Mouse (Mus musculus): ENCODE results near the gene Sdhc. TPM values are rescaled to one million over a fixed set of nuclear protein-coding genes. Genes with fewer than 3 reads are reported as not detected.

Sdhc gene
- polyA plus RNA-seq, 1 experiment, result 72.1 TPM

- Histone ChIP-seq H3K4me1 (ENCODE audit: control insufficient read depth, insufficient read depth, low read length) (no peaks in the 10 kb centered on the region), H3K27ac (ENCODE audit: control insufficient read depth, insufficient read depth, low read depth, low read length, poor library complexity) (no peak overlapping the region), H3K4me3 (replicated peaks; ENCODE audit: control insufficient read depth, low read depth, low read length) (no peak overlapping the region)
- TF ChIP-seq POLR2A (IDR thresholded peaks at IDR 0.05; ENCODE audit: borderline replicate concordance, control insufficient read depth, low read depth, low read length) (no peak), CTCF (IDR thresholded peaks at IDR 0.05; ENCODE audit: control insufficient read depth, insufficient read depth, low read length) (no peak)
- WGBS, result 87% methylated on average over 7 of the region's 7 CpGs
Observed at GRCm38 (mm10) chr1:171129251-171129650, 21.2 kb downstream of the Sdhc start.

GRCm38 (mm10) chr1:171124398-171124797 is 26.0 kb downstream of the Sdhc start:
- no peak overlapping the region for H3K27ac ChIP-seq (ENCODE audit: control insufficient read depth, insufficient read depth, low read depth, low read length, poor library complexity)
- H3K4me3 ChIP-seq (replicated peaks; ENCODE audit: control insufficient read depth, low read depth, low read length), result no peak overlapping the region
- no peaks in the 10 kb centered on the region; the same call in 1 of the 2 replicates for H3K4me1 ChIP-seq (ENCODE audit: control insufficient read depth, insufficient read depth, low read length)
- WGBS, result 63% methylated on average over 5 of the region's 5 CpGs
- no peak for TF ChIP-seq POLR2A (IDR thresholded peaks at IDR 0.05; ENCODE audit: borderline replicate concordance, control insufficient read depth, low read depth, low read length)
- no peak for TF ChIP-seq CTCF (IDR thresholded peaks at IDR 0.05; ENCODE audit: control insufficient read depth, insufficient read depth, low read length)

GRCm38 (mm10) chr1:171122932-171123331 is 27.5 kb downstream of the Sdhc start:
- H3K4me3 ChIP-seq (replicated peaks; ENCODE audit: control insufficient read depth, low read depth, low read length), result no peak overlapping the region
- no peak overlapping the region; the same call in 1 of the 2 replicates for H3K27ac ChIP-seq (ENCODE audit: control insufficient read depth, insufficient read depth, low read depth, low read length, poor library complexity)
- WGBS, result 13% methylated on average over 7 of the region's 7 CpGs
- H3K4me1 ChIP-seq (ENCODE audit: control insufficient read depth, insufficient read depth, low read length), result no peaks in the 10 kb centered on the region; the same call in 1 of the 2 replicates
- TF ChIP-seq CTCF (IDR thresholded peaks at IDR 0.05; ENCODE audit: control insufficient read depth, insufficient read depth, low read length), result no peak
- no peak for TF ChIP-seq POLR2A (IDR thresholded peaks at IDR 0.05; ENCODE audit: borderline replicate concordance, control insufficient read depth, low read depth, low read length)

GRCm38 (mm10) chr1:171121839-171122238 is 28.6 kb downstream of the Sdhc start:
- Histone ChIP-seq H3K4me1 (ENCODE audit: control insufficient read depth, insufficient read depth, low read length) (no peaks in the 10 kb centered on the region; the same call in 1 of the 2 replicates), H3K27ac (ENCODE audit: control insufficient read depth, insufficient read depth, low read depth, low read length, poor library complexity) (no peak overlapping the region), H3K4me3 (replicated peaks; ENCODE audit: control insufficient read depth, low read depth, low read length) (no peak overlapping the region)
- TF ChIP-seq POLR2A (IDR thresholded peaks at IDR 0.05; ENCODE audit: borderline replicate concordance, control insufficient read depth, low read depth, low read length) (no peak), CTCF (IDR thresholded peaks at IDR 0.05; ENCODE audit: control insufficient read depth, insufficient read depth, low read length) (no peak)
- WGBS, result 48% methylated on average over 5 of the region's 5 CpGs

- 68% methylated on average over 3 of the region's 3 CpGs for WGBS
- H3K4me1 ChIP-seq (ENCODE audit: control insufficient read depth, insufficient read depth, low read length), result no peaks in the 10 kb centered on the region; the same call in 1 of the 2 replicates
Observed at GRCm38 (mm10) chr1:171120893-171121292, 29.5 kb downstream of the Sdhc start.

GRCm38 (mm10) chr1:171119405-171119804 is 31.0 kb downstream of the Sdhc start:
- Histone ChIP-seq H3K4me1 (ENCODE audit: control insufficient read depth, insufficient read depth, low read length) (no peaks in the 10 kb centered on the region; the same call in 1 of the 2 replicates), H3K27ac (ENCODE audit: control insufficient read depth, insufficient read depth, low read depth, low read length, poor library complexity) (no peak overlapping the region), H3K4me3 (replicated peaks; ENCODE audit: control insufficient read depth, low read depth, low read length) (no peak overlapping the region)
- 82% methylated on average over 14 of the region's 14 CpGs for WGBS
- TF ChIP-seq CTCF (IDR thresholded peaks at IDR 0.05; ENCODE audit: control insufficient read depth, insufficient read depth, low read length), result no peak
- no peak for TF ChIP-seq POLR2A (IDR thresholded peaks at IDR 0.05; ENCODE audit: borderline replicate concordance, control insufficient read depth, low read depth, low read length)

More at GRCm38 (mm10) chr1:171120893-171121292, 29.5 kb downstream of the Sdhc start:
- Histone ChIP-seq H3K4me3 (replicated peaks; ENCODE audit: control insufficient read depth, low read depth, low read length) (no peak overlapping the region), H3K27ac (ENCODE audit: control insufficient read depth, insufficient read depth, low read depth, low read length, poor library complexity) (no peak overlapping the region)
- no peak for TF ChIP-seq CTCF (IDR thresholded peaks at IDR 0.05; ENCODE audit: control insufficient read depth, insufficient read depth, low read length)
- no peak for TF ChIP-seq POLR2A (IDR thresholded peaks at IDR 0.05; ENCODE audit: borderline replicate concordance, control insufficient read depth, low read depth, low read length)

- TF ChIP-seq POLR2A (IDR thresholded peaks at IDR 0.05; ENCODE audit: borderline replicate concordance, control insufficient read depth, low read depth, low read length) (no peak), CTCF (IDR thresholded peaks at IDR 0.05; ENCODE audit: control insufficient read depth, insufficient read depth, low read length) (no peak)
- Histone ChIP-seq H3K27ac (ENCODE audit: control insufficient read depth, insufficient read depth, low read depth, low read length, poor library complexity) (no peak overlapping the region), H3K4me1 (ENCODE audit: control insufficient read depth, insufficient read depth, low read length) (no peaks in the 10 kb centered on the region; the same call in 1 of the 2 replicates), H3K4me3 (replicated peaks; ENCODE audit: control insufficient read depth, low read depth, low read length) (no peak overlapping the region)
- 67% methylated on average over 5 of the region's 5 CpGs for WGBS
Observed at GRCm38 (mm10) chr1:171118996-171119395, 31.4 kb downstream of the Sdhc start.

- Histone ChIP-seq H3K4me3 (replicated peaks; ENCODE audit: control insufficient read depth, low read depth, low read length) (no peak overlapping the region), H3K27ac (ENCODE audit: control insufficient read depth, insufficient read depth, low read depth, low read length, poor library complexity) (no peak overlapping the region), H3K4me1 (ENCODE audit: control insufficient read depth, insufficient read depth, low read length) (no peaks in the 10 kb centered on the region; the same call in 1 of the 2 replicates)
- no peak for TF ChIP-seq CTCF (IDR thresholded peaks at IDR 0.05; ENCODE audit: control insufficient read depth, insufficient read depth, low read length)
- TF ChIP-seq POLR2A (IDR thresholded peaks at IDR 0.05; ENCODE audit: borderline replicate concordance, control insufficient read depth, low read depth, low read length), result no peak
- 5% methylated on average over 4 of the region's 4 CpGs for WGBS
Observed at GRCm38 (mm10) chr1:171118269-171118684, 32.1 kb downstream of the Sdhc start.

- Histone ChIP-seq H3K4me1 (ENCODE audit: control insufficient read depth, insufficient read depth, low read length) (no peaks in the 10 kb centered on the region), H3K27ac (ENCODE audit: control insufficient read depth, insufficient read depth, low read depth, low read length, poor library complexity) (no peak overlapping the region), H3K4me3 (replicated peaks; ENCODE audit: control insufficient read depth, low read depth, low read length) (no peak overlapping the region)
- TF ChIP-seq CTCF (IDR thresholded peaks at IDR 0.05; ENCODE audit: control insufficient read depth, insufficient read depth, low read length) (no peak), POLR2A (IDR thresholded peaks at IDR 0.05; ENCODE audit: borderline replicate concordance, control insufficient read depth, low read depth, low read length) (no peak)
- WGBS, result 64% methylated on average over 4 of the region's 4 CpGs
Observed at GRCm38 (mm10) chr1:171116280-171116679, 34.1 kb downstream of the Sdhc start.
